Comparison of ENCODE assay signal across 10 mouse cellular contexts in genomic region chr14:76819690-76820089, GRCm38 (mm10).
DNase-seq lines count a peak whose midpoint lies in the region; ATAC-seq lines count a peak whose summit lies in the region.
"Had no signal": no experiment of that assay in that cellular context is flagged by ENCODE, and none has a peak within 500 bp of the region (broad histone marks: within the 10 kb centered on the region; RNA-seq: fewer than 3 reads in every experiment).

No protein-coding gene starts in this region.

- no peaks in the 10 kb centered on the region for H3K36me3 ChIP-seq in liver, embryonic 15.5 days (replicated peaks)
- H3K36me3 ChIP-seq in liver, embryonic 11.5 days (ENCODE audit: control insufficient read depth, insufficient read depth, low read length): no peaks in the 10 kb centered on the region
- no peaks in the 10 kb centered on the region for H3K36me3 ChIP-seq in hindbrain, embryonic 14.5 days (replicated peaks; ENCODE audit: control insufficient read depth, insufficient read depth)
- H3K36me3 ChIP-seq in midbrain, embryonic 10.5 days: no peaks in the 10 kb centered on the region
- H3K36me3 ChIP-seq in stomach, embryonic 15.5 days: no peaks in the 10 kb centered on the region

- no peak for ATAC-seq in liver, embryonic 15.5 days (ENCODE audit: insufficient read depth)
- ATAC-seq in liver, embryonic 11.5 days (replicated peaks; ENCODE audit: low FRiP score): no peak
- ATAC-seq in hindbrain, embryonic 14.5 days (ENCODE audit: low FRiP score): peak; percentile 57; the same call in 1 of the 2 replicates
- no peak for ATAC-seq in stomach, embryonic 15.5 days (ENCODE audit: insufficient read depth, low FRiP score, low read depth)

- no peaks in the 10 kb centered on the region for H3K9me3 ChIP-seq in liver, embryonic 15.5 days (replicated peaks)
- H3K9me3 ChIP-seq in liver, embryonic 11.5 days (ENCODE audit: control insufficient read depth, low read length): no peaks in the 10 kb centered on the region
- no peaks in the 10 kb centered on the region for H3K9me3 ChIP-seq in hindbrain, embryonic 14.5 days (ENCODE audit: control insufficient read depth, low read length)
- no peaks in the 10 kb centered on the region for H3K9me3 ChIP-seq in midbrain, embryonic 10.5 days (replicated peaks)
- H3K9me3 ChIP-seq in stomach, embryonic 15.5 days: no peaks in the 10 kb centered on the region

- no peak overlapping the region for H3K4me2 ChIP-seq in liver, embryonic 15.5 days
- H3K4me2 ChIP-seq in liver, embryonic 11.5 days: no peak overlapping the region
- no peak overlapping the region for H3K4me2 ChIP-seq in hindbrain, embryonic 14.5 days (replicated peaks)
- H3K4me2 ChIP-seq in stomach, embryonic 15.5 days: no peak overlapping the region; the same call in 1 of the 2 replicates

- peak overlapping the region; percentile 33 for H3K27ac ChIP-seq in liver, embryonic 15.5 days (replicated peaks)
- H3K27ac ChIP-seq in liver, embryonic 11.5 days (ENCODE audit: low read depth, low read length): no peak overlapping the region
- H3K27ac ChIP-seq in hindbrain, embryonic 14.5 days: peak overlapping the region; percentile 51; the same call in 1 of the 2 replicates
- 0 out of 2 replicates have a peak overlapping the region, but pooled peaks have one; percentile 1 for H3K27ac ChIP-seq in midbrain, embryonic 10.5 days (replicated peaks)
- peak overlapping the region; percentile 86 for H3K27ac ChIP-seq in stomach, embryonic 15.5 days

- peaks cover 30% of the 10 kb centered on the region for H3K4me1 ChIP-seq in liver, embryonic 15.5 days (replicated peaks)
- 0 out of 2 replicates have a peak, but pooled peaks cover 5% of the 10 kb centered on the region for H3K4me1 ChIP-seq in liver, embryonic 11.5 days (replicated peaks; ENCODE audit: control insufficient read depth, insufficient read depth, low read length)
- H3K4me1 ChIP-seq in hindbrain, embryonic 14.5 days (replicated peaks; ENCODE audit: control insufficient read depth, insufficient read depth, low read length): 0 out of 2 replicates have a peak, but pooled peaks cover 5% of the 10 kb centered on the region
- peaks cover 33% of the 10 kb centered on the region for H3K4me1 ChIP-seq in midbrain, embryonic 10.5 days
- peaks cover 20% of the 10 kb centered on the region for H3K4me1 ChIP-seq in stomach, embryonic 15.5 days

- no peaks in the 10 kb centered on the region for H3K27me3 ChIP-seq in liver, embryonic 15.5 days
- H3K27me3 ChIP-seq in liver, embryonic 11.5 days (replicated peaks; ENCODE audit: control insufficient read depth, insufficient read depth, low read length): no peaks in the 10 kb centered on the region
- no peaks in the 10 kb centered on the region for H3K27me3 ChIP-seq in hindbrain, embryonic 14.5 days (ENCODE audit: control insufficient read depth, insufficient read depth, low read length)
- H3K27me3 ChIP-seq in midbrain, embryonic 10.5 days (ENCODE audit: low read depth, poor library complexity, severe bottlenecking): peaks cover 9% of the 10 kb centered on the region; the same call in 1 of the 2 replicates
- no peaks in the 10 kb centered on the region for H3K27me3 ChIP-seq in stomach, embryonic 15.5 days (replicated peaks)
- H3K27me3 ChIP-seq: CH12.LX had no signal

- no peak overlapping the region for H3K9ac ChIP-seq in liver, embryonic 15.5 days
- no peak overlapping the region for H3K9ac ChIP-seq in liver, embryonic 11.5 days (ENCODE audit: low read depth, low read length)
- no peak overlapping the region for H3K9ac ChIP-seq in hindbrain, embryonic 14.5 days
- no peak overlapping the region for H3K9ac ChIP-seq in stomach, embryonic 15.5 days

- H3K4me3 ChIP-seq in liver, embryonic 15.5 days (replicated peaks): no peak overlapping the region
- no peak overlapping the region for H3K4me3 ChIP-seq in liver, embryonic 11.5 days (ENCODE audit: low read depth, low read length)
- H3K4me3 ChIP-seq in hindbrain, embryonic 14.5 days (replicated peaks; ENCODE audit: low read length): no peak overlapping the region
- H3K4me3 ChIP-seq in midbrain, embryonic 10.5 days: no peak overlapping the region
- H3K4me3 ChIP-seq in stomach, embryonic 15.5 days (replicated peaks): no peak overlapping the region
- H3K4me3 ChIP-seq: erythroblast, embryonic 14.5 days had no signal

- WGBS in liver, embryonic 15.5 days (ENCODE audit: insufficient replicate concordance): 64% methylated on average over 8 of the region's 8 CpGs
- WGBS in liver, embryonic 11.5 days: 65% methylated on average over 8 of the region's 8 CpGs
- 19% methylated on average over 8 of the region's 8 CpGs for WGBS in hindbrain, embryonic 14.5 days
- 40% methylated on average over 8 of the region's 8 CpGs for WGBS in midbrain, embryonic 10.5 days
- WGBS in stomach, embryonic 15.5 days: 21% methylated on average over 8 of the region's 8 CpGs

- no peak for DNase-seq in liver, embryonic 11.5 days (ENCODE audit: low spot score)
- peak; percentile 48 to 68 for DNase-seq in frontal cortex, postnatal 25 days (ENCODE audit: low spot score in 2 of 2)
- peak; percentile 45 for DNase-seq in hindbrain, embryonic 14.5 days (ENCODE audit: low spot score)
- DNase-seq in layer of hippocampus, postnatal 25 days (ENCODE audit: extremely low spot score in 1 of 2, low spot score in 1 of 2): peak; percentile 45 to 62
- DNase-seq in midbrain, embryonic 10.5 days (ENCODE audit: low spot score): no peak
- no peak for DNase-seq in T-cell, adult 2 months (ENCODE audit: low spot score)

Comparison
In these comparisons a context has a peak if more than half of its experiments do, and no peak if none do; other contexts are left out.
1. DNase-seq: peak in frontal cortex, postnatal 25 days (2 of 2), hindbrain, embryonic 14.5 days (single experiment) and layer of hippocampus, postnatal 25 days (2 of 2); none in liver, embryonic 11.5 days (single experiment), midbrain, embryonic 10.5 days (single experiment) and T-cell, adult 2 months (single experiment).